Mouse (Mus musculus): Measurements from ENCODE around the gene Troap. TPM values are rescaled to one million over a fixed set of nuclear protein-coding genes. Genes with fewer than 3 reads are reported as not detected.
A peak's percentile ranks its signal among the peaks of the same experiment; 100 is the strongest.
"Not testable (repeated sequence)": the region's sequence is repeated elsewhere in the genome, so short reads cannot be mapped to it uniquely, and the experiment has no call there.

The Troap gene
- polyA plus RNA-seq, 1 experiment: 18.6 TPM

DNA sequence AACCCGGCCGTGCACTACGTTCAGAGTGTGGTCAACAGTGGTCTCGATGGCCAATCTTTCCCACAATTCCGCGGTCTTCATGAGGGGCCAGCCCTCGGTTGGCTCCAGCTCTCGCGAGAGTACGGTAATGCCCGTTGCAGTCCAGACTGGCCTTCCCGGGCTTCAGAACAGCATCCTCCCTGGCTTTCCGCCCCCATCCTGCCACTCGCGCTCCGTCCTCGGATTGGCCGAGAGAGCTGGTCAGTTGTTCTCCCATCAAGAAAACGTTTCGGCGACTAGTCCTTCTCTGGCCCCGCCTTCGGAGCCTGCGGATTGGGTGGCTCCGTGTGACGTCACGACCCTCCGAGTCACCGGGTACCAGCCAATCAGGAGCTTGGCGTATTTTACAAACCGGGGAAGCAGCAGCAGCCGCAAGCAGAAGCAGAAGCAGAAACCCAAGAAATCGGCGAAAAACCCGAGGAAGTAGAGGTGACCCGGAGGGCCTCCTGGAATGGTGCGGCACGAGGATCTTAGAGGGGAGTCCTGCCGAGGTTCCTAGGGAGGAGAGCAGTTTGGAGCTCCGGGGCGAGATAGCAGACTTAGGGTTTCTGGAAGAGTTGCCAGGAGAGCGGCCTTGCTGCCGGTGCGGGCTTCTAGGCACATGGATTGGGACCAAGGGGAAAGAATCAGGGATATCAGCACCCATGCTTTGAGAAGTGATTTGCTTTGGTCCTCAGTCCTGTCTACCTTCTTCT is 392 bp downstream of the Troap start:
- H3K27me3 ChIP-seq (ENCODE audit: control insufficient read depth, insufficient read depth, insufficient read length): no peaks in the 10 kb centered on the region
- peaks cover 13% of the 10 kb centered on the region for H3K79me2 ChIP-seq (ENCODE audit: control insufficient read depth, insufficient read depth)
- peaks cover 7% of the 10 kb centered on the region for H3K36me3 ChIP-seq (ENCODE audit: control insufficient read depth, insufficient read depth)
- TF ChIP-seq MAX (IDR thresholded peaks at IDR 0.05; ENCODE audit: low read depth) (peak; percentile 26), POLR2A (IDR thresholded peaks at IDR 0.05; ENCODE audit: insufficient read length, low read depth) (peak; percentile 91), E2F4 (IDR thresholded peaks at IDR 0.05; ENCODE audit: insufficient read depth) (peak; percentile 99), USF1 (IDR thresholded peaks at IDR 0.05; ENCODE audit: low read depth) (no peak), POLR2AphosphoS2 (IDR thresholded peaks at IDR 0.05; ENCODE audit: insufficient read length, low read depth) (peak; percentile 94), REST (IDR thresholded peaks at IDR 0.05; ENCODE audit: insufficient read depth, insufficient read length) (no peak), CEBPB (IDR thresholded peaks at IDR 0.05; ENCODE audit: insufficient read depth, poor library complexity, severe bottlenecking) (no peak), SRF (IDR thresholded peaks at IDR 0.05; ENCODE audit: control insufficient read depth, insufficient read length, low read depth) (no peak), MYOD1 (IDR thresholded peaks at IDR 0.05; ENCODE audit: control insufficient read depth in 1 of 3, insufficient read length in 2 of 3, low read depth in 2 of 3) (peak in 1 of 3 experiments; percentile 1), TCF3 (IDR thresholded peaks at IDR 0.05; ENCODE audit: insufficient read length, low read depth) (no peak), TCF12 (IDR thresholded peaks at IDR 0.05; ENCODE audit: insufficient read depth, poor library complexity, severe bottlenecking) (no peak), MYOG (IDR thresholded peaks at IDR 0.05; ENCODE audit: control insufficient read depth in 1 of 3, insufficient read depth in 1 of 3, insufficient read length in 2 of 3, low read depth in 2 of 3) (no peak)
- H3ac ChIP-seq (ENCODE audit: control insufficient read depth, insufficient read length): peak overlapping the region; percentile 16
- H3K4me3 ChIP-seq: peak overlapping the region; percentile 72
- H3K4me2 ChIP-seq (ENCODE audit: low read depth): peak overlapping the region; percentile 95

DNA sequence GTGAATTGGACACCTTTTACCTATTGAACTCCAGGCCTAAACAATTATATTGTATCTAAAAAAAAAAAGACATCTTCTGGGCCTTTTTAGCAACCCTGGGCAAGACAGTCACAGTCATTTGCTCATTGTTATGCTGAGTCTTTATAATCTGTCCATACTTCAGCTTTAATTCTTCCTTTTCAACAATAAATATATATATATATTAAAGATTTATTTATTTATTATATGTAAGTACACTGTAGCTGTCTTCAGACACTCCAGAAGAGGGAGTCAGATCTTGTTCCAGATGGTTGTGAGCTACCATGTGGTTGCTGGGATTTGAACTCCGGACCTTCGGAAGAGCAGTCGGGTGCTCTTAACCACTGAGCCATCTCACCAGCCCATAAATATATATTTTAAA is 1.6 kb downstream of the Troap start:
- Histone ChIP-seq H3K79me2 (ENCODE audit: control insufficient read depth, insufficient read depth) (peaks cover 13% of the 10 kb centered on the region), H3K36me3 (ENCODE audit: control insufficient read depth, insufficient read depth) (peaks cover 12% of the 10 kb centered on the region), H3K4me2 (ENCODE audit: low read depth) (peak overlapping the region; percentile 92), H3K4me3 (peak overlapping the region; percentile 72)
- H3K27me3 ChIP-seq (ENCODE audit: control insufficient read depth, insufficient read depth, insufficient read length); H3ac ChIP-seq (ENCODE audit: control insufficient read depth, insufficient read length): not testable (repeated sequence)

DNA sequence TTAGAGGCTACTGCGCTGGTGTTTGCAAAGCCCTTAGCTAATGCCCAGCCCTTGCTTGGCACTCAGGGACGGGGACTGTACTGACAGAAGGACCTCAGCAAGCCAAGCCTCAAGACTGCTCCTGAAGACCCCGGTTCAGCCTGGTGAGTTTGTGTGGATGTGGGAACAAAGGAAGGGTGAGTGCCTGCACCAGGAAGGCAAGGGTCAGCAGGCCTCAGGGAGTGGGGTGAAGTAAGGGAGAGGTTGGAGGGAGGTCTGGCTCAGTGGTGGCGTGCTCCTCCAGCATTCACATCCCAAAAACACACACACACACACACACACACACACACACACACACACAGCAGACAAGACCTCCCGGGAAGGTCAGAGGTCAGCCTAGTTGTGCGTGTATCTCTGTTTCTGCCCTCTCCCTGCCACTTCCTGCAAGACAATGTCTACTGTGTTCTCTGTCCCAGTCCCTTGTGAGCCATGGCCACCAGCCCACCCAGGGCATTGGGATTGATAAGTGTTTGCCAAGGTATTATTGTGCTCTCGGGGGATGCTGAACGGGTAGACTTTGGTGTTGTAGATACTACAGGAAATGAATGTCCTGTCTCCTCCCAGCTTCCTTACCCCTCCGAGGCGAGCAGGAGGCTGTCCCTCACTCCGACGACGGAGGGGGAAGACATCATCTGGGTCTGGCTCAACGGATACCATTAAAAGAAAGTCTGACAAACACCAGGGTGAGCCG is 4.0 kb downstream of the Troap start:
- H3K4me3 ChIP-seq: no peak overlapping the region
- peaks cover 13% of the 10 kb centered on the region for H3K79me2 ChIP-seq (ENCODE audit: control insufficient read depth, insufficient read depth)
- H3K36me3 ChIP-seq (ENCODE audit: control insufficient read depth, insufficient read depth): peaks cover 22% of the 10 kb centered on the region
- no peak overlapping the region for H3K4me2 ChIP-seq (ENCODE audit: low read depth)
- no peaks in the 10 kb centered on the region for H3K27me3 ChIP-seq (ENCODE audit: control insufficient read depth, insufficient read depth, insufficient read length)
- TF ChIP-seq POLR2AphosphoS2 (IDR thresholded peaks at IDR 0.05; ENCODE audit: insufficient read length, low read depth) (peak; percentile 19), REST (IDR thresholded peaks at IDR 0.05; ENCODE audit: insufficient read depth, insufficient read length) (no peak), POLR2A (IDR thresholded peaks at IDR 0.05; ENCODE audit: insufficient read length, low read depth) (peak; percentile 42), TCF3 (IDR thresholded peaks at IDR 0.05; ENCODE audit: insufficient read length, low read depth) (no peak)
- H3ac ChIP-seq (ENCODE audit: control insufficient read depth, insufficient read length): no peak overlapping the region

DNA sequence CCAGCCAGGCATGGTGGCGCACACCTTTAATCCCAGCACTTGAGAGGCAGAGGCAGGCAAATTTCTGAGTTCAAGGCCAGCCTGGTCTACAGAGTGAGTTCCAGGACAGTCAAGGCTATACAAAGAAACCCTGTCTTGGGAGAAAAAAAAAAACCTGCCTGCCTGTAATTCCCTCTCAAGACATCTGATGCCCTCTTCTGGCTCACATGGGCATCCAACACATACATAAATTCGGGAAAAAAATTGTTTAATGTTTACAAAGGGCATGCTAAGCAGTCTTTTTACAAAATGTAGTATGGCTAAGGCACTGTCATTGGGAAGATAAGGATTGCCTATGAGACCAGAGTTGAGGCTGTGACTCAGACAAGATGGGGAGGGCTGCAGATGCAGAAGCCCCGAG is 5.4 kb downstream of the Troap start:
- Histone ChIP-seq H3ac (ENCODE audit: control insufficient read depth, insufficient read length) (no peak overlapping the region), H3K36me3 (ENCODE audit: control insufficient read depth, insufficient read depth) (peaks cover 22% of the 10 kb centered on the region), H3K4me2 (ENCODE audit: low read depth) (no peak overlapping the region), H3K79me2 (ENCODE audit: control insufficient read depth, insufficient read depth) (peaks cover 13% of the 10 kb centered on the region), H3K4me3 (no peak overlapping the region), H3K27me3 (ENCODE audit: control insufficient read depth, insufficient read depth, insufficient read length) (no peaks in the 10 kb centered on the region)
- TF ChIP-seq SRF (IDR thresholded peaks at IDR 0.05; ENCODE audit: control insufficient read depth, insufficient read length, low read depth) (no peak), POLR2A (IDR thresholded peaks at IDR 0.05; ENCODE audit: insufficient read length, low read depth) (no peak), E2F4 (IDR thresholded peaks at IDR 0.05; ENCODE audit: insufficient read depth) (no peak), POLR2AphosphoS2 (IDR thresholded peaks at IDR 0.05; ENCODE audit: insufficient read length, low read depth) (no peak), CEBPB (IDR thresholded peaks at IDR 0.05; ENCODE audit: insufficient read depth, poor library complexity, severe bottlenecking) (no peak), USF1 (IDR thresholded peaks at IDR 0.05; ENCODE audit: low read depth) (no peak), TCF3 (IDR thresholded peaks at IDR 0.05; ENCODE audit: insufficient read length, low read depth) (no peak), TCF12 (IDR thresholded peaks at IDR 0.05; ENCODE audit: insufficient read depth, poor library complexity, severe bottlenecking) (no peak), MAX (IDR thresholded peaks at IDR 0.05; ENCODE audit: low read depth) (no peak), REST (IDR thresholded peaks at IDR 0.05; ENCODE audit: insufficient read depth, insufficient read length) (no peak), MYOG (IDR thresholded peaks at IDR 0.05; ENCODE audit: control insufficient read depth in 1 of 3, insufficient read depth in 1 of 3, insufficient read length in 2 of 3, low read depth in 2 of 3) (no peak), MYOD1 (IDR thresholded peaks at IDR 0.05; ENCODE audit: control insufficient read depth in 1 of 3, insufficient read length in 2 of 3, low read depth in 2 of 3) (no peak)

DNA sequence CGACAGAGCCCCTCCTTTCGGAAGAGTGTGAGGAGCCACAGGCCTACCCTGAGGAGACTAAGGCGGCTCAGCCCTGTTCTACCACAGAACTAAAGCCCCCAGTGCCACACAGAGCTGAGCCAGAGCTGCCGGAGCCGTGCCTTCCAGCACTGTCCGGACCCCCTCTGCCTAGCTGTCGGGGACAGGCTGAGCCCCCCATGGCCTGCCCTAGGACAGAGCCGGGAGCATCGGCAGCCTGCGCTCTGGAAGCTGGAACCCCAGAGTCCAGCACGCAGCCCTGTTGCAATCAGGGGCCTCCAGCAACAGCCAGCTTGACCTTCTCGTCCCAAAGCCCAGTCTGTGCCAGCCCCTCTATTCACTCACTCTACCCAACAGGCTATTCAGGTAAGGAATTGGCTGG is 7.9 kb downstream of the Troap start:
- no peaks in the 10 kb centered on the region for H3K27me3 ChIP-seq (ENCODE audit: control insufficient read depth, insufficient read depth, insufficient read length)
- no peak overlapping the region for H3K4me3 ChIP-seq
- peaks cover 22% of the 10 kb centered on the region for H3K36me3 ChIP-seq (ENCODE audit: control insufficient read depth, insufficient read depth)
- no peaks in the 10 kb centered on the region for H3K79me2 ChIP-seq (ENCODE audit: control insufficient read depth, insufficient read depth)
- TF ChIP-seq MYOG (IDR thresholded peaks at IDR 0.05; ENCODE audit: control insufficient read depth in 1 of 3, insufficient read depth in 1 of 3, insufficient read length in 2 of 3, low read depth in 2 of 3) (no peak), POLR2AphosphoS2 (IDR thresholded peaks at IDR 0.05; ENCODE audit: insufficient read length, low read depth) (no peak), TCF3 (IDR thresholded peaks at IDR 0.05; ENCODE audit: insufficient read length, low read depth) (no peak), USF1 (IDR thresholded peaks at IDR 0.05; ENCODE audit: low read depth) (no peak), SRF (IDR thresholded peaks at IDR 0.05; ENCODE audit: control insufficient read depth, insufficient read length, low read depth) (no peak), REST (IDR thresholded peaks at IDR 0.05; ENCODE audit: insufficient read depth, insufficient read length) (no peak), CEBPB (IDR thresholded peaks at IDR 0.05; ENCODE audit: insufficient read depth, poor library complexity, severe bottlenecking) (no peak), MAX (IDR thresholded peaks at IDR 0.05; ENCODE audit: low read depth) (no peak), MYOD1 (IDR thresholded peaks at IDR 0.05; ENCODE audit: control insufficient read depth in 1 of 3, insufficient read length in 2 of 3, low read depth in 2 of 3) (no peak), POLR2A (IDR thresholded peaks at IDR 0.05; ENCODE audit: insufficient read length, low read depth) (no peak), TCF12 (IDR thresholded peaks at IDR 0.05; ENCODE audit: insufficient read depth, poor library complexity, severe bottlenecking) (no peak), E2F4 (IDR thresholded peaks at IDR 0.05; ENCODE audit: insufficient read depth) (no peak)
- no peak overlapping the region for H3K4me2 ChIP-seq (ENCODE audit: low read depth)
- no peak overlapping the region for H3ac ChIP-seq (ENCODE audit: control insufficient read depth, insufficient read length)
